Mouse (Mus musculus): ENCODE results near the gene Mfap3l. TPM values are rescaled to one million over a fixed set of nuclear protein-coding genes. Genes with fewer than 3 reads are reported as not detected.

Mfap3l gene
- polyA plus RNA-seq, 1 experiment from 2014 or later, result 6.8 TPM

Other genes starting within 250 kb of the Mfap3l start
- gene Gm10283, start 129.6 kb upstream of the Mfap3l start, polyA plus RNA-seq (2014; fragmentation: Nextera tagmentation; extraction: Ambion mirVana), result not detected in 2 replicates
- gene Aadat, start 126.9 kb upstream of the Mfap3l start, polyA plus RNA-seq (2014; fragmentation: Nextera tagmentation; extraction: Ambion mirVana), result 2.0 TPM in 2 replicates

Measured in hindbrain, embryonic 14.5 days (tissue).